Mouse (Mus musculus) myocyte (in vitro differentiated cells): ENCODE data around the gene Nupr1.

Source experiments
- CEBPB ChIP-seq: IDR thresholded peaks from 2 replicates; pipeline ENCODE4 v1.6.1; 2011; ENCODE audit warnings: mild to moderate bottlenecking, moderate library complexity; ENCODE audit not compliant: poor library complexity, insufficient read depth, severe bottlenecking
- E2F4 ChIP-seq: IDR thresholded peaks from one replicate; pipeline ENCODE4 v1.6.1; 2011; ENCODE audit warnings: mild to moderate bottlenecking, control low read depth, moderate library complexity; ENCODE audit not compliant: insufficient read depth
- MYOD1 ChIP-seq, 3 experiments: IDR thresholded peaks; one replicate each; pipeline ENCODE4 v1.6.1; 2011; ENCODE audit warnings: control low read depth in 2 of 3, low read depth in 2 of 3, mild to moderate bottlenecking in 2 of 3, moderate library complexity in 1 of 3; ENCODE audit not compliant: insufficient read length in 2 of 3, control insufficient read depth in 1 of 3
- POLR2A ChIP-seq: IDR thresholded peaks from one replicate; pipeline ENCODE4 v1.6.1; 2011; ENCODE audit warnings: low read depth, mild to moderate bottlenecking, control low read depth, moderate library complexity; ENCODE audit not compliant: insufficient read length
- POLR2AphosphoS2 ChIP-seq: IDR thresholded peaks from one replicate; pipeline ENCODE4 v1.6.1; 2011; ENCODE audit warnings: low read depth, control low read depth; ENCODE audit not compliant: insufficient read length
- TCF12 ChIP-seq: IDR thresholded peaks from one replicate; pipeline ENCODE4 v1.6.1; 2011; ENCODE audit warnings: mild to moderate bottlenecking, control low read depth; ENCODE audit not compliant: poor library complexity, insufficient read depth, severe bottlenecking

GRCm38 (mm10) chr7:126670152-126670551, 39.5 kb upstream of the Nupr1 start:
- TF ChIP-seq MYOD1 (IDR thresholded peaks at IDR 0.05; ENCODE audit: control insufficient read depth in 1 of 3, insufficient read length in 2 of 3, low read depth in 2 of 3) (no peak), TCF12 (no peak), E2F4 (no peak), POLR2A (no peak), CEBPB (no peak), POLR2AphosphoS2 (no peak)
